Mouse (Mus musculus) adrenal gland, adult (tissue): ENCODE measurements around the gene Gphb5.

ENCODE experiments used
- DNase-seq, 2 experiments: peaks; one replicate each; pipeline ENCODE4 v3.0.0; 2022 to 2023; ENCODE audit warnings: low spot score in 1 of 2; ENCODE audit not compliant: inconsistent age in 2 of 2

The Gphb5 gene

DNA sequence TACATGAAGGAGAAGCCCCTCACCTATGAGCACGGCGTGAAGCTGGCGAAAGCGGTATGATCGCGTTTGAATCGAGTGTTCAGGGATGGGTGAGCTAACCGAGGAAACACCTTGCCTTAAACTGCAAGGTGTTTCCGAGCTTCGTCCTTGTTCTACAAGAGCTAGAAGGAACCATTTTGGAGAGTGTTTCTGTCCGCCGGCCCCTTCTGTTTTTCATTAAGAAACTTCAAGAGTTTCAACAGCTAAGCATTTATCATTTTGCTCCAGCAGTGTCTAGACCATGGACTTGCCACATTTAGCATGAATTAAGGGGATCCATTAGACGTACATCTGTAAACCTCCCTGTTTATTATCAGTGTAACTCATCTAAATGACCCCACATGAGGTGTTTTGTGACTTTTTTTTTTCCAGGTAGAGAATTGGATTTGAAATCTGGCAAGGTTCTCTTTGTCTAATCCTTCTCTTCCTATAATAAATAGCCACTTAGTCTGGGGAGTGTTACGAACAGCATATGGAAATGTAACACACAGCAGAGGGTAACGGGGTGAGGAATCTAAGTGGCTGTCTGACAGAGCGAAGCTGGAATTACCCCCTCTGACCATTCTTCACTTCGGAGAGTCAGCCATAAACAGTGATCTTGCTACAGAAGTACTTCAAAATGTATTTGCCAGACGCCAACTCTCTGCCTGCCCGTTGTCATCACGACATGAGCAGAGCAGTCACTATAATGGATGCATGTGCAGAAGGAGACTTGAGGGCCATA is 22.4 kb downstream of the Gphb5 start:
- no peak for DNase-seq

DNA sequence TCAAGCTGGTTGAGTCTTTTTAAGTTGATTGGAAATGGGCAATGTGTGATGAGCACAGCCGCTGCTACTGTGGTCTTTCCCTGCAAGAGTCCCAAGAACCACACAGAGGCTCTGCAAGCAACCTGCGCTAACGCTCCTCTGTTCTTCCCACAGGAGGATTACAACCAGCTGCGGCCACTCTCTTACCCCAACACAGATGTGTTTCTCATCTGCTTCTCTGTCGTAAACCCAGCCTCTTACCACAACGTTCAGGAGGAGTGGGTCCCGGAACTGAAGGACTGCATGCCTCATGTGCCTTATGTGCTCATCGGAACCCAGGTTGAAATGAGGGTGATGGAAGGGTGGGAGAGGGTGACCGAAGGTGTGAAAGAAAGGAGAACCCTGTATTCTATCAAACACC is 25.1 kb downstream of the Gphb5 start:
- DNase-seq: no peak

DNA sequence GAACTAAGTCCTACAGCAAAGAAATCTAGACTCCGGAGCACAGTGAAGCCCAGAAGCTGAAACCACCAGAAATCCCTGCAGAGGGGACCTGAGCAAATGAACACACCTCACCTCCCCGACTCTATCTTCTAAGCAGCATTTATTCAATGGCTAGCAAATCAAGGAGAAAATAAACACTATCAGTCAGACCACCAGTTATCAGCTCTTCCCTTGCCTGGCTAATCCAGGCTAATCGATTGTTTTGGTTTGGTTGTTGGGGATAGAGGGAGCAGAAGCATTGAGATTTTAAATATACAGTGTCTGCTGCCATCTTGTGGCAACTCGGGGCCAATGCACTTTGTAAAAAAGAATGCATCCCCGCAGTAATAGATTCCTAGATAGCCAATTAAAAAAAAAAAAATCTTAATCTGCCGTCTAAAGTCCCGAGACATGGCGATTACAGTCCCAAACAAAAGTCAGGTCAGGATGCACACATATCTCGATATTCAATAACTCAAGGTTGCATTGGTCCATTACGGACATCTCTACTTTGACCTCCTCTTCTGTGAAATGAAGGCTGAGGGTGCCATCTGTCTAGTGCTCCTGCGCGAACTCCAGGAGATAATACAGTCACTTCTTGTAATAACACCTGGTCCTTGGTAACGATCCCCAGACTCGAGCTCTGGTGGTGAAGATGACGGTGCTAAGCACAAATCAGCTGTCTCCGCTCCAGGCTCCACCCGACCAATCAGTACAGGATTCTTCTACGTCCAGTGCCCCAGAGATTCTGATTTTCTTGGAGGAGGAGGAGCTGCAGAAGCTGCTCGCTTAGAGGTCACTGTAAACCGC is 27.1 kb downstream of the Gphb5 start:
- DNase-seq: peak; percentile 19 to 77

DNA sequence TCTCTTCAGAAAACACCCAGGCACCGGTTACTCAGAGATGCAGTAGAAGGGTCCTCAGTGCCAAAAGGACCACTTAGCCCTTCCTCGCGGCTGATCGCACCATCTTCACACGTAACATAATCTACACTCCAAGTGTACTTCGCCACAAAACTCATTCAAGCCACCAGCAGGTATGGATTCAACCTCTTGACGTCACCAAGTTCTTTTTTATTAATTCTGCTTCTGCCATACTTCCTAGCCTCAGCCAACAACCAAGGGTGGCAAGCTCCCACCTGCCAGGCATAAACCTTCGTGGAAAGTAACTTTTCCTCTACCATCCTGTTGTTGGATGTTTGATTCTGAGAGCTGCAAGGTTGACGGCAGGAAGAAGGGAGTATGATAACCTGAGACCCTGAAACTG is 28.1 kb downstream of the Gphb5 start:
- no peak for DNase-seq

DNA sequence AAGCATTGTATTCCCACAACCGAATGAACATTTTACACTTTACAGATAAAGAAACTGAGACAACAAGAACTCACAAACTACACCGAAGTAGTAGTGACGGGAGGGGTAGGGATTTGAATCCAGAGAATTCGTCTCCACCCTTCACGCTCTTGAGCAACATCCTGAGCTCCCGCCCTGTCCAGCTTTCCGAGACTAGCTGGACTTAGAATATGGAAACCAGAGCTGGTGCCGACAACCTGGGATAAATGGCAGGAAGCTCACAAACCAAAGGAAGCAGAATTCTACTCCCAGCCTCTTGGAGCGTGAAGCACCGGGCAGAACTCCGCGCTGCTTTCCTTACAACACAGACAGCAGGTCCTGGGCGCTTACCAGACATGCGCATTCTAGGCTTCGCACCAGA is 28.7 kb downstream of the Gphb5 start:
- no peak for DNase-seq

DNA sequence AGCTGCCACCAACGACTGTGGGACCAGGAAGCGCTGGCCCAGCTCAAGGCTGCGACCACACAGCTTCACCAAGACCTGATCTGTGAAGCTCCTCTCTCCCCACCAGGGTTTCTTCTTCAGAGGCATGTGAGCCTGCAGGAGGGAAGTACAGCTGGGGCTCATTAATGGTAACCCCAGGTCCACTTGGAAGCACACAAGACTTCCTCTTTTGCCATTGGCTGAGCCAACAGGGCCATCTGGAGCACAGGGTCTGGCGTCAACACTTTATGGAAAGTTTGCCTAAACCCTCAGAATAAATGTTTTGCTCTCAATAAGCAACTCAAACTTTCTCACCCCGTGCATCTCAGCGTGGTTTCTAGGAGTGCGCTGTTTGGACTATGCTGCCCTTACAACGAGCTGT is 29.4 kb downstream of the Gphb5 start:
- DNase-seq: no peak

DNA sequence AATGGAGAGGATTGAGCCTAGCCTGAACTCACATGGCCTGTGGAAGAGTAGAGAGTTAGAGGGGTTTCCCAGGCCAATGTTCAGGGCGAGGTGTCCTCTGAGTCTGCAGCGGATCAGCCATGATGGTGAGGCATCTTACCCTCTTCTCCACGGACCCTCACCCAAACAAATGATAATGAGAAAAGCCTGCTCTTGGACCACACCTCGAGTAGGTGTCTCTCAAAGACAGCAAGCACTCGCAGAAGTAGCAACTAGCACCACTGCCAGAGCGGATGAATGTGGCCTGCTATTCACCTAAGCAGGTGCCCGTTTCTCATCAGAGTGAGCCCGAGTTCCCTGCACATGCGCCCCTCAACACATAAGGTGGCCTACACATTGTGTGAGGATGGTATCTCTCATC is 29.9 kb downstream of the Gphb5 start:
- DNase-seq: no peak

DNA sequence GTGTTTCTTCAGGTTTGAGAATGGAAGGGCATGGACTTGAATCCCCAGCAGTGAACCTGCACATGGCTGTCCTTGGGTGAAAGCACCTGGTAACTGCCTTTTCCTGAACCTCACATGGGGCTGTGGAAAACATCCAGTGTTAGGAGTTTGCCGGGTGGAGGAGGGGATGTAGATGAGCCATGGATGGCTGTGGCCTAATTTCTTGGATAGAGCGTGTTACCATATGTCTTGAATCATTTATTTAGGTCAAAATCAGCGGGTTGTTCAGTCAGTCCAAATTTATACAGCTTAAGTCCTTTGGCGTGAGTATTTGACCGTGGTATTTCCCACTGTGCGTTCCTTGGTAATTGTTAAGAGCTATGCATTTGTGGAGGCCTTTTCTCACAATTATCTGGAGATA is 40.5 kb downstream of the Gphb5 start:
- no peak for DNase-seq

DNA sequence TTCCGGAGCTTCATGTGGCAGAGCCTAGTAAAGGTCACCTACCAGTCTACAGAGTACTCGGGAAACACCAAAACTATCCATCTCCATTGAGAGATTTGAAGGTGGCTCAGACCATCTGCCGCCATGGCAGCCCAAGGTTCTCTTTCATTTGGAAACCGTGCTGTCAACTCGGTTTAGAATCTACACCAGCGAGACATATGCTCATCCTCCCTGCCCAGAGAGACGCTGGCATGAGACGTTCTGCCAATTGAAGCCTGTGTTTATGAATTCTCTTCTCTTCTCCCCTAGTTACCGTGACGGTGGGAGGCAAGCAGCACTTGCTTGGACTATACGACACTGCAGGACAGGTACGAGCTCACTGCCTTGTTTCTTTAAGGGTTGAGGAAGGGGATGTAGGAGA is 41.5 kb downstream of the Gphb5 start:
- no peak for DNase-seq

DNA sequence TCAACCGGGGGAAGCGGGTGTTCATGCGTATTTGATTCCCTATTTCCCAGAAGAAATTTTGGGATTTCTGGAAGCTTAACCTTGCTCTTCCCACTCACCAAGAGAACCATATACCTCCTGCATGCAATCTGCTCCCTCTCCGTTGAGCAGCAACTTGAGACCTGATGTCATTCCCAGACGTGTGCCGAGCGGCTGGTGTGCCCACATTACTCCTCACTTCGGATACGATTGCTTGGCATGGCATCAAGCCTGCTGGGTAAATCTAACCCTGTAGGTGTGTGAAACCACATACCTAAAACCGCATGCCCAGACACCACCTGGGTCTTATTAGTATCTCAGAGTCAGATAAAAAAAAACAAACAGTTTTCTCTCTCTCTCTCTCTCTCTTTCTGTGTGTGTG is 42.1 kb downstream of the Gphb5 start:
- no peak for DNase-seq

DNA sequence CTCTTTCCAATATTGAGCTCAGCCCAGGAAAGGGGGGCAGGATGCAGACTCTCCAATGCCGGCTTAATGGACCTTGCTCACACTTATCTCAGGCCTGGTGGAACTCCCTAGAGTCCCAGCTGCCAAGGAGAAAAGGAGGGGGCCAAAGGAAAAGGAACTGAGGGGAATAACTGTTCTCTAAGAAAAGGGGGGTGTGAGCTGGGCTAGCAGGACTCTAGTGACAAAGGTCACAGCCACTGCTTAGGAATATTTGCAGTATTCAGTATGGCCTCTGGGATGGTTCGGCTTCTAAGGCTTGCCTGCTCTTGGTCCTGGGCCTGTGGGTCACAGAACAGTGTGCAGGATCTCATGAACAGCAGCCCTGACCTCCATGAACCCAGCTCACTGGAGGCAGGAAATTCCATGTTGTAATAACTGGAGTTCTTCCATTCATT is 47.1 kb downstream of the Gphb5 start:
- DNase-seq: peak; percentile 19 to 50

DNA sequence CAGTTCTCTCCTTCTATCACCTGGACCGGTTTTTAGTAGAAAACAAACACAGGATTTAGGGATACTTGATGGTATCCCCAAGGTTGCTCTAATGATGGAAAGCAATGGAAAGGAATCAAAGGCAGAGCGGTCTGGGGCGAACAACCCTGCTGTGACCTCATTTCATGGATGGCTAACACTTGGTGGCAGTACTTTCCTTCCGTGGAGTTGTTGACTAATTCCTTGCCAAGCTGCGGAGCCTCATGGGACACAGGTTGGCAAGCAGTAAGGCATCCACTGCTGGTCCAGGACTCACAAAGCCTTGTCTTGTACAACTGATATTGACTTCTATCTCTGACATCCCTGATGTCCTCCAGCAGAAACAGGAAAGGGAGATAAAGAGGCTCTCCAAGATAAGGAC is 48.1 kb downstream of the Gphb5 start:
- no peak for DNase-seq

DNA sequence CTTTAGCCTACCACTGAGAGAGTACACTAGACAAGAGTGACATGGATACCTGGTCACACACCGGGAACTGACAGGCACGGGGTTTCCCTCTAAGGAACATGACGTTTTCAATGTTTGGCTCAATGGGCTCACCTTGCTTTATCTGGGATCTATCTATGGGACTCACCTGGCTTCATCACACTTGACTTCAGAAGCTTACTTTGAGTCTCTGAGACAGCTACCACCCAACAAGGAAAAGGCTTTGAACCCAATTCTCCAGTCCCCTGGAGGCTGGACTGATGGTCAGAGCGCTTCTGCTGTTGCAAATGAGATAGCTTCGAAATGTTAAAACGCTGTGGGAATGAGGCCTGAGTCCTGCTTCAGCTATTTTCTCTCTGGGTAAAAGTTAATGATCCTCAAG is 49.2 kb downstream of the Gphb5 start:
- no peak for DNase-seq

DNA sequence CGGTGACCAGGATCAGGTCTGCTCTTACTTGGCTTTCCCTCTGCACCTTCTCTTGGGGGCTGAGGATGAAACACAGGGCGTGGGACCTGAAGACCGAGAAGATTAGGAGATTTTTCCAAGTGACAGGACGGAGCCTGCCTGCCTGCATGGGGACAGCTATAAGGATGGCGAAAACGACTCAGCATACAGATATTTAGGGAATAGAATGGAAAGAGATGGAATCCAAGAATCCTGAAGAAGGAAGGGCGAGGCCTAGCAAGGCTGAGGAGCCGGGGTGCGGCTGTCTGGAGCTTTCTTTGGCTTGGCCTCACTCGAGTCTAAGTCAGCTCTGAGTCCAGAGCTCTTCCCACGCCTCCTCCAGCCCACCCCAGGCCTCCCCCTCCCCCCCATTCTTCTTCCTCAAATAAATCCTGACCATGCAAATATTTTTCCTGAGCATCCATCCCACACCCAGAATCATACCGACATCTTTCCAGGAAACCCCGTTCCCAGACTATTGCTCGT is 50.9 kb downstream of the Gphb5 start:
- no peak for DNase-seq

DNA sequence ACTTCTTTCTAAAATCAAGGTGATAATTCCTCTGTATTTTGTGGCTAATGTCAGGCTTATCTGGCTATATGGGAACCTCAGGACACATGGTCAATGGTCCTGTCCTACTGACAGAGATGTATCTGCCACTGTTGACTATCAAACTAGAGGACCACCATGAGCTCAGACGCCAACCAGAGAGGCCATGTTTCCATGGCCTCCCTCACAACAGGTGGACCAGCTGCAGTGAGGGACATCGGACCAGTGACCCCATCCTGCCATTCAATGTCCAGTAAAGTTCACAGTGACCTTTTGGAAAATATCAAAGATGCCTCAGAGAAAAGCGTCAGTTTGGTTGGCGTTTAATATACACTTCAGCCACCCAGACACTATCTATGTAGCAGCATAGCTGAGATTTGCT is 52.2 kb downstream of the Gphb5 start:
- DNase-seq: no peak

DNA sequence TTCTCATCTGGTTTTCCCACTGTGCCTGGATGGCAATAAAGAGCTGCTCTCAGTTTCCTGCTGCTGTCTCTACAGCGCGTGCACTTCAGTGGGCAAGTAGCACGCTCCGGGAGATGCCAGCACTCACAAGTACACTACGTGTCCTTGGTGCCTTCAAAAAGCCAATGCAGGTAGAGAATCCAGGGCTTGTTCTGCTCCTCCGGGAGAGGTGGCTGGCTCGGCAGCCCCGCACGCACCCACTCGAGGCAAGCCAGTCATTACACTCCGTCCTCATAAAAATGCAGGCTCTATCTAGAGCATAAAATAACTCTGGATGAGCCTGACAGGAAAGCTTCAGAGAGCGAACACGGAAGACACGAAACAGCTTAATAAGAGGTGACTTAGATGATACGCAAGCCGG is 54.1 kb downstream of the Gphb5 start:
- DNase-seq: no peak
